Mouse (Mus musculus): ENCODE measurements around the gene Haus4. TPM values are rescaled to one million over a fixed set of nuclear protein-coding genes. Genes with fewer than 3 reads are reported as not detected.

Haus4 gene
- total and polyA plus RNA-seq, 3 experiments: 3.2 to 3.8 (median 3.5) TPM

DNA sequence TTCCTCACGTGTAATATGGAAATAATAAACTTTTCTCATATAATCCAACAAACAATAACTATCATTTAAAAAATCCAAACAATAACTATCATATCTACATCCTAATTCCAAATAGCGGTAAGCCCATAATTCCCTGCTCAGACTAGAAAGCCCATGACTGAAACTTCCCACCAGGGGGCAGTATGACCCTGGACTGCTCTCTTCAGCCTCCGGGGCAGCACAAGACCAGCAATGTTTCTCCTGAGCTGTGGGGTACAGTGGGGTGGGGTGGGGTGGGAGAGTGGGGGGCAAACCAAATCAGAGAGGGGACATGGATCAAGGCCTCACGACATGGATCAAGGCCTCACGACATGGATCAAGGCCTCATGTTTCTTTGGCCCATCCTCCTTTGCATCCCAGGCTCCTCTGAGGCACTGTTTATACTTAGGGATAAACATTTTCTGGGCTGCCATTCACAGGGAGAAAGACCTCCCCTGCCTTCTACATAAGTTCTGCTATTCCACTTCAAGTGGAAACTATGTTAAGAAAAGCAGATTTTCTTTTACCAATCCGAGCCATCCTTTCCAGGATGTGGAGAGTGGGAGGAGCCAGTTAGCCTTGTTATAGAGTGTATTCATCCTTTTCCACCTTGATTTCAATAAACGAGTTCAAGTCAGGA, 29.4 kb upstream of the Haus4 start:
- WGBS: 36% methylated on average over 7 of the region's 7 CpGs
- no peaks in the 10 kb centered on the region for H3K4me1 ChIP-seq (ENCODE audit: control insufficient read depth, insufficient read depth, low read length)
- no peaks in the 10 kb centered on the region for H3K79me2 ChIP-seq (replicated peaks; ENCODE audit: control insufficient read depth, insufficient read depth, low read length)
- intact Hi-C loops (cut with DNase I): loop anchor here (1.0 kb wide), 1 partner anchor 58 kb away; no protein-coding TSS in a partner anchor
- H3K4me3 ChIP-seq: no peak overlapping the region
- no peak overlapping the region for H3K9ac ChIP-seq (ENCODE audit: low read depth, low read length)
- no peaks in the 10 kb centered on the region for H3K36me3 ChIP-seq (ENCODE audit: control insufficient read depth, insufficient read depth, low read length)
- no peak for TF ChIP-seq EP300 (IDR thresholded peaks at IDR 0.05; ENCODE audit: insufficient read depth, low read depth, low read length)
- peak; percentile 75 for TF ChIP-seq CTCF (IDR thresholded peaks at IDR 0.05)
- DNase-seq: peak; percentile 58 to 63
- no peak overlapping the region for H3K27ac ChIP-seq
- H3K27me3 ChIP-seq (ENCODE audit: control insufficient read depth, insufficient read depth, low read length): no peaks in the 10 kb centered on the region

DNA sequence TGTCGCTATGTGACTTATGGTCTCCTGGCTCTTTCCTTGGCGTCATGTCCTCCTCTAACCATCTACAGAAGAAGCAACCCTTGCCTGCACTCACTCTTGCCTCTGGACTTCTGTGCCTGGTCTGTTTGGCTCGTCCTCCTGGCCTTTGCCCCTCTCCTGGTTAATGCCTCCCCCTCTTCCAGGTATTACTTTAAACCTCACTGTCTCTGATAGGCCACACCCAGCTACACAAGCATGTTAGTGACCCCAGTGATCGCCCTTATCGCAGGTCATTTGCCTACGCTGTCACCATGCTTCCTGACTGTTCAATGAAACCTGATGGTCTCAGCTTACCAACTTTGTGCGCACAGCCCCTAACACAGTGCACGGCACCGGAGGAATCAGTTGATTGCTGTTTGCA, 28.1 kb upstream of the Haus4 start:
- Histone ChIP-seq H3K4me3 (no peak overlapping the region), H3K36me3 (ENCODE audit: control insufficient read depth, insufficient read depth, low read length) (no peaks in the 10 kb centered on the region), H3K9ac (ENCODE audit: low read depth, low read length) (no peak overlapping the region), H3K27me3 (ENCODE audit: control insufficient read depth, insufficient read depth, low read length) (no peaks in the 10 kb centered on the region), H3K27ac (no peak overlapping the region), H3K79me2 (replicated peaks; ENCODE audit: control insufficient read depth, insufficient read depth, low read length) (no peaks in the 10 kb centered on the region), H3K4me1 (ENCODE audit: control insufficient read depth, insufficient read depth, low read length) (peaks cover 1% of the 10 kb centered on the region)
- intact Hi-C loops (cut with DNase I): no loop called here
- no peak for TF ChIP-seq POLR2A (IDR thresholded peaks at IDR 0.05; ENCODE audit: insufficient read depth, low read depth, low read length)
- TF ChIP-seq CTCF (IDR thresholded peaks at IDR 0.05): no peak
- no peak for TF ChIP-seq EP300 (IDR thresholded peaks at IDR 0.05; ENCODE audit: insufficient read depth, low read depth, low read length)
- no peak for DNase-seq
- 93% methylated on average over 9 of the region's 9 CpGs for WGBS

DNA sequence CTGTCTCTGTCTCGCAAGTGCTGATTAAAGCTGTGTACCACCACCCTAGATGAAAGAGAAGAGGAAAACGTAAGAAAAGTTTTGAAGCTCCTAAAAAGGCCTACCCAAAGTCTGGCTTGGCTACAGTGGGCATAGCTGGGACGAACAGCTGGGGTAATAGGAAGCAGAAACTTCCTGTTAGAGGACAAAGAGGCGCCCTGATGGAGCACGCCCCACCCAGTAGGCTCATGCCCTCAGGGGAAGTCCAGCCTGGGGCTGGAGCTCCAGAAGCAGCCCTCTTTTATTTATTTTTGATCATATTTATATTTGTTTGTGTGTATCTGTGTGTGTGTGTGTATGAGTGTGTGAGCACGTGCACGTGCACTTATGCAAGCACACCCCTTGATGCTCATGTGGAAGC, 25.2 kb upstream of the Haus4 start:
- peaks cover 1% of the 10 kb centered on the region for H3K4me1 ChIP-seq (ENCODE audit: control insufficient read depth, insufficient read depth, low read length)
- H3K27ac ChIP-seq: no peak overlapping the region
- DNase-seq: peak in 1 of 2 experiments; percentile 26
- H3K36me3 ChIP-seq (ENCODE audit: control insufficient read depth, insufficient read depth, low read length): no peaks in the 10 kb centered on the region
- H3K79me2 ChIP-seq (replicated peaks; ENCODE audit: control insufficient read depth, insufficient read depth, low read length): no peaks in the 10 kb centered on the region
- 64% methylated on average over 7 of the region's 7 CpGs for WGBS
- peaks cover 2% of the 10 kb centered on the region; the same call in 1 of the 2 replicates for H3K27me3 ChIP-seq (ENCODE audit: control insufficient read depth, insufficient read depth, low read length)
- no peak overlapping the region for H3K4me3 ChIP-seq
- intact Hi-C loops (cut with DNase I): loop anchor here (5.0 kb wide), 1 partner anchor 52 kb away; no protein-coding TSS in a partner anchor
- TF ChIP-seq EP300 (IDR thresholded peaks at IDR 0.05; ENCODE audit: insufficient read depth, low read depth, low read length) (no peak), CTCF (IDR thresholded peaks at IDR 0.05) (no peak), POLR2A (IDR thresholded peaks at IDR 0.05; ENCODE audit: insufficient read depth, low read depth, low read length) (no peak)
- no peak overlapping the region for H3K9ac ChIP-seq (ENCODE audit: low read depth, low read length)

DNA sequence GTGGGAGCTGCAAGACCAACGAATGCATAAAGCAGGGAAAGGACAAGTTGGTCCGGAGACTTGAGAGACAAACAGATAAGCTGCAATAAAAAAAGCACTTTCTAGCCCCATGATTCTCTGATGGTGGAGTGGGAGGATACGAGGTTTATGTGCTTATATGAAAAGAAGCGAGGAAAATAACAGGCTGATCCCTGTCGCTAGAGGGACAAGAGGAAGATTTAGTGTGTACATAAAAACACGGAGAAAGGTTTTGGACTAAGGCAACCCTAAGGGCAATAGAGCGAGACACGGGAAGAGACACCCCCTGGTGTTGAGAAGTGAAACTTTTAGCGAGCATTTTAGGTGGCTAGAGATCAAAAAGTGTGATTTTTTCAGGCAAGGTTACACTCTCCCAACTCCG, 23.6 kb upstream of the Haus4 start:
- Histone ChIP-seq H3K9ac (ENCODE audit: low read depth, low read length) (peak overlapping the region; percentile 84), H3K27me3 (ENCODE audit: control insufficient read depth, insufficient read depth, low read length) (peaks cover 2% of the 10 kb centered on the region; the same call in 1 of the 2 replicates), H3K4me3 (peak overlapping the region; percentile 99), H3K27ac (peak overlapping the region; percentile 89), H3K36me3 (ENCODE audit: control insufficient read depth, insufficient read depth, low read length) (no peaks in the 10 kb centered on the region), H3K4me1 (ENCODE audit: control insufficient read depth, insufficient read depth, low read length) (peaks cover 1% of the 10 kb centered on the region), H3K79me2 (replicated peaks; ENCODE audit: control insufficient read depth, insufficient read depth, low read length) (no peaks in the 10 kb centered on the region)
- intact Hi-C loops (cut with DNase I): loop anchor here (1.0 to 5.0 kb wide), 2 partner anchors 24 to 51 kb away; partner anchors contain the start of gene Haus4
- TF ChIP-seq EP300 (IDR thresholded peaks at IDR 0.05; ENCODE audit: insufficient read depth, low read depth, low read length): no peak
- peak; percentile 79 for TF ChIP-seq CTCF (IDR thresholded peaks at IDR 0.05)
- no peak for TF ChIP-seq POLR2A (IDR thresholded peaks at IDR 0.05; ENCODE audit: insufficient read depth, low read depth, low read length)
- WGBS: under 1% methylated on average over 10 of the region's 10 CpGs
- peak in 1 of 2 experiments; percentile 49 for DNase-seq

DNA sequence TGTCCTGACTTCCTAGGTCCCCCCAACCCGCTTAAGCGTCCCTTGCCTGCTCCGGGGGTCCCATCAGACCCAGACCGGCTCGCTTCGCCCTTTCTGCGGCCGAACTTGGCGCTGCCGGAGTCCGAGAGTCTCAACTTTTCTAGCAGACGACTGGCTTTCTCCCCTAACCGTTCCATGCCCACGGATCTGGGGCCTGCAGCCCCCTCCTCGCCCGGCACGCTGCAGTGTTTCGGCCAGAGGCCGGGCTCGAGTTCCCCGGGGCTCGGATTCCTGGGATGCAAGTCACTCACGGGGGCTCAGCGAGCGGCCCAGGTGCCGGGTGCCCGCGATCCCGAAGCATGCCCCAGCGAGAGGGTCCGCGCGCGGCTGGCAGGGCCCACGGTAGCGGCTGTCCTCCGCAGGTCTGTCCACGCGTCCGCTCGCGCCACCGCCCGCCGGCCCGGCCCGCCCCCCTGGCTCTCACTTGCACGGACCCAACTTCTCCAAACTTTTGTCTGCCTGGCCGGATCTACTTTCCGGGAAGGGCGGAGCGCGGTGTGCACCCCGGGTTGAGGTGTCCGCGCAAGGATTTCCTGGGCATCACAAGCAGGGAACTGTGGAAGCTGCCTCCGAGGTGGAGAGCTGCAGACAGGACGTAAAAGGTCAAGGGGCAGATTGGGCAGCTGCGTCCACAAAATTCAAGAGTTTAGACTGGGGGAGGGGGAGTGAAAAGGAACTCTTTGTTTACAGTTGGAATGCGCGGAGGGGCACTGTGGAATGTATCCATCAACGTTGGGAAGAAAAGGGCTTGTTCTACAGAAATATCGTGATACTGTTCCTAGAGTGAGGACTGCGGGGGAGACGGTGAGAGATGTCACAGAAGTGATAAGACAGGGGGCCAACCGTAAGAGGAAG, 22.9 kb upstream of the Haus4 start, which contains the start of gene Ajuba:
TSS of gene Ajuba (minus strand) at position 470 of the 894 bp plus-strand sequence.
- Histone ChIP-seq H3K4me1 (ENCODE audit: control insufficient read depth, insufficient read depth, low read length) (peaks cover 3% of the 10 kb centered on the region), H3K36me3 (ENCODE audit: control insufficient read depth, insufficient read depth, low read length) (no peaks in the 10 kb centered on the region), H3K27me3 (ENCODE audit: control insufficient read depth, insufficient read depth, low read length) (peaks cover 2% of the 10 kb centered on the region; the same call in 1 of the 2 replicates), H3K79me2 (replicated peaks; ENCODE audit: control insufficient read depth, insufficient read depth, low read length) (no peaks in the 10 kb centered on the region), H3K27ac (peak within 1 kb of the TSS; percentile 89), H3K4me3 (peak within 1 kb of the TSS; percentile 99), H3K9ac (ENCODE audit: low read depth, low read length) (peak within 1 kb of the TSS; percentile 84)
- intact Hi-C loops (cut with DNase I): loop anchor here (5.0 kb wide), 1 partner anchor 50 kb away; no protein-coding TSS in a partner anchor
- WGBS: under 1% methylated on average over 66 of the region's 66 CpGs
- DNase-seq: peak; percentile 91 to 93
- TF ChIP-seq POLR2A (IDR thresholded peaks at IDR 0.05; ENCODE audit: insufficient read depth, low read depth, low read length): peak; percentile 52; the same call in 1 of the 2 replicates
- no peak for TF ChIP-seq CTCF (IDR thresholded peaks at IDR 0.05)
- TF ChIP-seq EP300 (IDR thresholded peaks at IDR 0.05; ENCODE audit: insufficient read depth, low read depth, low read length): no peak

Data from heart, adult 2 months (tissue).